Mouse (Mus musculus) brain, embryonic 14.5 days (tissue): ENCODE data around the gene Wdr66. TPM values are rescaled to one million over a fixed set of nuclear protein-coding genes. Genes with fewer than 3 reads are reported as not detected.

Source experiments
- DNase-seq: peaks from one replicate; pipeline ENCODE4 v3.0.0-alpha.2; 2011; ENCODE audit warnings: low read depth
- CTCF ChIP-seq: fragments of 200-500 bp; IDR thresholded peaks from 2 replicates; pipeline ENCODE4 v1.5.1; 2012; ENCODE audit warnings: inconsistent platforms, mild to moderate bottlenecking, moderate library complexity, borderline replicate concordance; ENCODE audit not compliant: insufficient read depth, insufficient read length; ENCODE audit errors: extremely low read depth
- POLR2A ChIP-seq: fragments of 200-500 bp; IDR thresholded peaks from 2 replicates; pipeline ENCODE4 v1.6.1; 2012; ENCODE audit warnings: mild to moderate bottlenecking, inconsistent platforms, borderline replicate concordance; ENCODE audit not compliant: poor library complexity, insufficient read depth, insufficient read length, severe bottlenecking; ENCODE audit errors: extremely low read depth
- polyA plus RNA-seq: library from polyadenylated mRNA; depleted of rRNA; stranded (reverse); fragments of >200 nt; gene quantifications from 2 replicates; pipeline ENCODE4 v1.2.3, GENCODE M21; 2012; rRNA removed

Wdr66 gene
- polyA plus RNA-seq, 1 experiment = 2.7 TPM

DNA sequence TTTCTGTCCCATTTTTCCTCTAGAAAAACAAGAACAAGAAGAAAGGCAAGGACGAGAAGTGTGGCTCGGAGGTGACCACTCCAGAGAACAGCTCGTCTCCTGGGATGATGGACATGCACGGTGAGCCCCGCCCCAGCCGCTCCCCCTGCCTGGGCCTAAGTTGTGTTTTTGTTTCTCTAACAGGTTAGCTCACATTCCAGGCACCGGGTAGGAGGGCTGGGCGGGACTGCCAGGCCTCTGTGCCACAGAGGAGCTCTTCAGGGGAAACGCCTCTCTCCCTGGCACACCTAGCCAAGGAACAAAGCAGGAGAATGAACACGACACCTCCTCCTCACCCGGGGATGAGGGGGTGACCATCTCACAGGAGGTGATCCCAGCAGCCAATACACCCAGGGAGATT, 104.0 kb downstream of the Wdr66 start:
- TF ChIP-seq CTCF (no peak), POLR2A (no peak)
- DNase-seq = no peak

DNA sequence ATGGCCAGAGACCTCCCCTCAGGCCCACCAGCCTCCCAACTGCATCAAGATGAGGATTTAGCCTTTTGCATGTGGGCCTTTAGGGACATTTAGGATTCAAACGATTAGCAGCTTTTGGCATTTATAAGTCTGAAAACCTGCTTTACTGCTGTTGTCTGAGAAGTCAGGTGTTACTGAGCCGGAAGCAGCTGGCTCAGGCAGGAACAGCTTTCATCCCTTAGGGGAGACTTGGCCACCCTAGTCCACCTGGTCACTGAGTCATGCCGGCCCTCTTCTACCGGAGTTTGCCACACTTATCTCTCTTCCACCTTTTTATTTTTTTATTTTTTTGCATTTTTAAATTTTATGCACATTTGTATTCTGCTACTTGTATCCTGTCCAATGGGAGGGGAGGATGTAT, 105.4 kb downstream of the Wdr66 start:
- DNase-seq = no peak

DNA sequence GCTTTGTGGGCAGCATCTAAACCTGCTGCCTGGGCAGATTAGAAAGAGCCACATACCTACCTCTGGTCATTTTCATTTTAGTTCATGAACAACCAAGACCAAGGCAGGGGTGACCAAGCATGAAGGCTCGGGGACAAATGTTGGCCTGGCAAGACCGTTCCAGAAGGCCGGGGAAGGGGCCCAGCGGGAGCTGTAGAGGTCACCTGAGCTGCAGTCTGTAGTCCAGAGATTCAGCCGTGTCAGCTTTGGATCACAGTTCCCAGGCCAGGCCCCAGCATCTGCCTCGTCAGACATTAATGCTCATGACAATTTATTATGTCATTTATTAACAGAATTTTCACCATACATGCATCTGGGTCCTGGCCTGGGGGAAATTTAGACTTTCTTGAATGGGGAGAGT, 107.5 kb downstream of the Wdr66 start:
- TF ChIP-seq POLR2A (no peak), CTCF (no peak)
- no peak for DNase-seq

More for the DNA sequence above, 105.4 kb downstream of the Wdr66 start:
- TF ChIP-seq CTCF (no peak), POLR2A (no peak)

DNA sequence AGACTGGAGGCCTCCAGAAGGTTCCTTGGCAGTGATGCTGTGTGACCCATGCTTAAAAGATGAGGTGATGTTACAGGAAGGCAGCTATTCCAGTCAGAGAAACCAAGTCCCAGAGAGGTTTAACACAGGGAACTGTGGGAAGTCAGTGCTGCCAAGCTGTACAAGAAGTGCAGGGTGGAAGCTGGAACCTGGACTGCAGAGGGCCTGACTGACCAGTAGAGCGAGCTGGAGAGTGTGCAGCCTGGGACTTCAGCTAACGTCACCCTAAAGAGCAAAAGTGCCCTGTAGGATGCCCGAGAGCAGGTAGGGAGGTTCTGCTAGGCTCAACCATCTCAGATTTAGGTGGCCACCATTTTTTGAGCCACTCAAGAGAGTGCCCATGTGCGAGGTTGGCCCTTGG, 111.0 kb downstream of the Wdr66 start:
- no peak for TF ChIP-seq CTCF
- TF ChIP-seq POLR2A = no peak
- no peak for DNase-seq

DNA sequence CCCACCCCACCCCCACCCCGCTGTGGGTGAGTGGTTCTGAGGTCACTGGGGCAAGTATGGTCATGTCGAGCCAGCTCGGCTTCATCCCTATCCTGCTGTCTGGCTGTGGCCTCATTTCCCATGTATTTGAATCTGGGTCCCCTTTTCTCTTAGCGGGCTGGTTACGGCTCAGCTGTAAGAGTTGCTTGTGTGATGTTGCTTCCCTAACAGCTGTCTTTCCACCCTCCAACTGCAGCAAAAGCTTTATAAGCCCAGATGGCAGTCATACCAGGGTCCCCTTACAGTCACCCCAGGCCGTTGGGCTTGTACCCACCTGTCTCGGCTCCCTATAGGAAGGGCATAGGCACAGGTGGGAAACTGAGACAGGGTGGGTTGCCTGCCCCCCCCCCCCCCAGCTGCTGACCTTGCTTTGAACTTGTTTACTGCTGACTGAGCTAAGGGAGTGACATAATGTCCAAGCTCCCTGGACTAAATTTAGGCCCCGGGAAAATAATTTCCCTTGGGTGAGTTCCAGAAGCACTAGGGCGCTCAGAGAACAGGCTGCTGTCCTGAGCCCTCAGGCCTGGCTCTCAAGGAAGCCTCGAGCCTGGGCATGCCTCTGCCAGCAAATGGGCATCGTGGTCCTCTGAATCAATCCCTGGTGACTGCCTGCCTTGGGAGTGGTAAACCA, 112.5 kb downstream of the Wdr66 start:
- TF ChIP-seq POLR2A (no peak), CTCF (no peak)
- DNase-seq = no peak

DNA sequence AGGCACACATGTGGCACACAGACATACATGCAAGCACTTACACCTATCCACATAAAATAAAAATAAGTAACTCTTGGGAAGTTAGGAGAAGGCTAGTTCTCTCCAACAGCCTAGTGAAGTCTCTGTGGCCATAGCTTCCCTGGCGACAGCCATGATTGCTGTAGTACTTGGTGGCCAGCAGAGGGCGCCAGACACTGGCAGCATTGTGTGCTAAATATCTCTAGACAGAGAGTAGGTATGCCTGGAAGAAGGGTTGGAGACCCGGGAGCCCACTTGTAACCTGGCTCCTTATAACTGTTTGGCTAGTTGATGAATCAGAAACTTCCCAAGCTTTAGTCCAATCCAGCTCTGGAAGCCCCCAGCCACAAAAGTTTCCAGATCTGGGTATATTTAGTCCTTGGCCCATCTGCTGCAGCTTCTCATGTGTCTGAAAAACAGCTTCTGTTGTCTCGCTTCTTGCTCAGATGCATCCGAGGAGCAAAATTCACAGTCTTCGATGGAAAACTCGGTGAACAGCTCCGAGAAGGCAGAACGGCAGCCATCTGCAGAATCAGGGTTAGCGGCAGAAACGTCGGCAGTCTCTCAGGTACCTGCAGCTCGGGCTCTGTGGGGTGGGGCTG, 117.1 kb downstream of the Wdr66 start:
- DNase-seq = peak; percentile 74
- no peak for TF ChIP-seq POLR2A
- peak; percentile 93 for TF ChIP-seq CTCF

DNA sequence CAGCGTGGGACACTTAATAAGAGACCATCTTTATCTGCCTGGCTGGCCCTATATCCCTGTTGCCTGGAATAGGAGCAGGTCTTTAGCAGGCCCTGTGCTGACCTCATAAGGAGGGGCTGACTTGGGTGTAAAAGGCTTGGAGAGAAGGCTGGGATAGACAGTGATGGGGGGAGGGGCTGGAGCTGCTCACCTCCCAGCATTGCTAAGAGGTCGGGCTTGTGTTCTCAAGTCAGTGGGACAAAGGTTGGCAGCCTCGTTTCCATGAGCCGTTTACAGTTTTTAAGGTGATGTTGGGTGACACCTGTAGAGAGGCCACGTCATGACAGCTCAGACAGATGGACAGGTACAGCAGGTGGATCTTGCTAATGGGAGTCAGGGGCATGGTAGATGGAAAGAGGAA, 118.1 kb downstream of the Wdr66 start:
- no peak for DNase-seq
- TF ChIP-seq CTCF = no peak
- TF ChIP-seq POLR2A = no peak

DNA sequence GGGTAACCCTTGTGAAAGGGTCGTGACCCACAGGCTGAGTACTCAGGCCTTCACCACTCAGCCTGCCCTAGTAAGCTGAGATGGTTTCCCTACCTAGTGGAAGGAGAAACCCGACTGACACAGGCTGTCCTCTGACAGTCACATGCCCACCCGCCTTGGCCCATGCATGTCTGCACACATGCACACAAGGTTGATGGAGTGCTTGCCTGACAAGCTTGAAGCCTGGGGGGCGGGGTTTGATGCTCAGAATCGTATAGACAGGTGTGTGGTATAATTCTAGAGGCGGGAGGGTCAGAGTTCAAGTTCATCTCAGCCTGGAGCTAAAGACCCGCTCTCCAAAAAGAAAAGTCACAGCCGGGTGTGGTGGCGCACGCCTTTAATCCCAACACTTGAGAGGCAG, 123.4 kb downstream of the Wdr66 start:
- no peak for DNase-seq
- TF ChIP-seq POLR2A = no peak
- no peak for TF ChIP-seq CTCF

DNA sequence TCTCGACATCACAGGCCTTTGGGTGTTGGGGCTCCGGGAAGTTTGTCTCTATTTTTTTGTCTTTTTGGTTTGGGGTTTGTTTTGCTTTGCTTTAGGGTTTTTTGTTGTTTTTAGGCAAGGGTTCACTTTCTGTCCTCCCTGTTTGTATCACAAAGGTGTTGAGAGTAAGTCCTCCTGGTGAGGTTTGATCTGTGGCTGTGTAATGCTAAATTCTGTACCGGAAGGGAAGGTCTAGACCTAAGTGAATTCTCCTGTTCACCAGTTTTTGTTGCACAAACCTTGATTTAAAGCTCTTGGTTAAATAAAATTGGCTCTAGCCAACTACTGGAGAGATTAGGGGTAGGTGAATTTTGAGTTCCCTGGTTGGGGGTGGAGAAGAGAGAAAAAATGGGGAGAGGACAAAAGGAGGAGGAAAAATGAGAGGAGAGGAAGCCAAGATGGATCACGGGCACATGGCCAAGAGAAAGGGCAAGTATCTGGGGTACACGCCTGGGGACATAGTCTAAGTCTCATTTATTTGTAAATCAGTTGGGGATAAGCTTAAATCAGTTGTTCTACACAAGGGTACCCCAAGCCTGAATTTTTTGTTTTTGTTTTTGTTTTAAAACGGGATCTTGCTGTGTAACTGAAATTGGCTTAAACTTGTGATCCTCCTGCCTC, 124.0 kb downstream of the Wdr66 start:
- TF ChIP-seq POLR2A (no peak), CTCF (no peak)
- DNase-seq = no peak

DNA sequence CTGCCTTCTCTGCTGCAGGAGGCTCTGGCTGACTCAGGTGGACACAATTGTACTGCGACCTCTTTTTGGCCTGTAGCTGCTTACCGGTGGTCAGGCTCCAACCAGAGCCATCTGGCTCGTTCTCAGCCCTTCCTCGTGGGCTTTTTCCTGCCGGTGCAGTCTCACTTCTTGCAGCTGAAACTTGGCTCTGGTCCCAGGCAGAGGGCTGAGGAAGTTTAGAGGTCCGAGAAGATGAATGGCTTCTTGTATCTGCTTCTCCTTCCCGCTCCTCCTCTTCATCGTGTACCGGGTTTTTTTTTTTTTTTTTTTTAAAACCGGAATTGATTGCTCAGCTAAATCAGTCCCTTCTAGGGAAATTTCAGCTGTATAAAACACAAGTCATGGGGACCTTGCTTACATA, 124.7 kb downstream of the Wdr66 start:
- DNase-seq = peak; percentile 84
- no peak for TF ChIP-seq POLR2A
- no peak for TF ChIP-seq CTCF

Other genes with a start within 250 kb of the Wdr66 start
- gene Orai1, start 237.0 kb upstream of the Wdr66 start, polyA plus RNA-seq = 21.2 and 23.6 TPM in 2 replicates
- 0.16 and 0.59 TPM in 2 replicates for gene Morn3, start 205.1 kb upstream of the Wdr66 start, polyA plus RNA-seq
- gene Tmem120b, start 183.7 kb upstream of the Wdr66 start, polyA plus RNA-seq = 13.9 and 16.0 TPM in 2 replicates
- 9.3 and 11.0 TPM in 2 replicates for gene Rhof, start 119.4 kb upstream of the Wdr66 start, polyA plus RNA-seq
- gene Setd1b, start 109.9 kb upstream of the Wdr66 start, polyA plus RNA-seq = 7.3 and 21.0 TPM in 2 replicates
- 36.2 and 41.2 TPM in 2 replicates for gene Psmd9, start 82.7 kb upstream of the Wdr66 start, polyA plus RNA-seq
- gene Hpd, start 69.4 kb upstream of the Wdr66 start, polyA plus RNA-seq = not detected in 2 replicates
- 46.4 and 53.2 TPM in 2 replicates for gene Bcl7a, start 91.7 kb downstream of the Wdr66 start, polyA plus RNA-seq
- gene Mlxip, start 142.7 kb downstream of the Wdr66 start, polyA plus RNA-seq = 37.5 TPM in 2 replicates
- gene Lrrc43, start 237.2 kb downstream of the Wdr66 start, polyA plus RNA-seq = 0.20 and 0.38 TPM in 2 replicates
- gene Il31, start 237.4 kb downstream of the Wdr66 start, polyA plus RNA-seq = not detected in 2 replicates